Mouse (Mus musculus): ENCODE results near the gene Itpr2.

DNA sequence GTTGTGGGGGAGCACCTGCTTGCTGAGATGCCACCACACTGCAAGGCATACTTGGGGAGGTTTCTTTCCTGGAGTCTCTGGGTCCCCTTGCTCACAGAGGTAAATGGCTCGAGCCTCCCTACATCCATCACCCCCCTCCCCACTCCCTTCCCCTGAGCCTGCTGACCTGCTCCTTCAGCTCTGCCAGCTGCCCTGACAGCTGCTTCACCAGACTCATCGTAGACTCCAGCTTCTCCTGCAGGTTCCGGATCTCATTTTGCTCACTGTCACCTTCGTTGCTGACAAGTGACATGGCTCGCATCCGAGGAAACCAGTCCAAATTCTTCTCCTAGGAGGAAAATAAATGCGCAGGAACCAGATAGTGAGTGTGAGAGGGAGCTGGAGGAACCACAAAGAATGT is 389.8 kb downstream of the Itpr2 start:
- no peak for TF ChIP-seq CTCF (IDR thresholded peaks at IDR 0.05; ENCODE audit: low read depth, low read length)
- no peak for TF ChIP-seq POLR2AphosphoS5 (IDR thresholded peaks at IDR 0.05; ENCODE audit: insufficient replicate concordance, low read depth, low read length)
- TF ChIP-seq TAL1 (conservative IDR thresholded peaks at IDR 0.05; ENCODE audit: low read depth, low read length): no peak

All from G1E (cell line).